Mouse (Mus musculus) C2C12 (cell line): ENCODE measurements around the gene Slc38a1. TPM values are rescaled to one million over a fixed set of nuclear protein-coding genes. Genes with fewer than 3 reads are reported as not detected.
"Not testable (repeated sequence)": the region's sequence is repeated elsewhere in the genome, so short reads cannot be mapped to it uniquely, and the experiment has no call there.

Experiments
- H3K27me3 ChIP-seq: one replicate; pipeline ENCODE4 v1.6.1; 2011; ENCODE audit not compliant: control insufficient read depth, insufficient read depth, insufficient read length
- H3K36me3 ChIP-seq: one replicate; pipeline ENCODE4 v1.6.1; 2011; ENCODE audit not compliant: control insufficient read depth, insufficient read depth
- H3K4me3 ChIP-seq: one replicate; pipeline ENCODE4 v1.5.1; 2011; ENCODE audit warnings: mild to moderate bottlenecking, control low read depth; ENCODE audit not compliant: poor library complexity, insufficient read depth, severe bottlenecking
- H3K79me2 ChIP-seq: one replicate; pipeline ENCODE4 v1.6.1; 2011; ENCODE audit not compliant: control insufficient read depth, insufficient read depth
- H3K79me3 ChIP-seq: one replicate; pipeline ENCODE4 v1.6.1; 2011; ENCODE audit warnings: low read depth, control low read depth
- H3ac ChIP-seq: one replicate; pipeline ENCODE3; 2011; ENCODE audit warnings: low read depth; ENCODE audit not compliant: control insufficient read depth, insufficient read length
- CEBPB ChIP-seq: IDR thresholded peaks from one replicate; pipeline ENCODE4 v1.6.1; 2011; ENCODE audit warnings: low read depth, mild to moderate bottlenecking, control low read depth, moderate library complexity
- CTCF ChIP-seq: IDR thresholded peaks from one replicate; pipeline ENCODE4 v1.5.1; 2011; ENCODE audit not compliant: control insufficient read depth, insufficient read depth, insufficient read length
- FOSL1 ChIP-seq: IDR thresholded peaks from one replicate; pipeline ENCODE4 v1.8.0; 2011; ENCODE audit warnings: mild to moderate bottlenecking, low read length; ENCODE audit not compliant: poor library complexity, insufficient read depth, severe bottlenecking
- MAX ChIP-seq: IDR thresholded peaks from one replicate; pipeline ENCODE4 v1.6.1; 2011; ENCODE audit warnings: mild to moderate bottlenecking, control low read depth
- MYOD1 ChIP-seq: IDR thresholded peaks from one replicate; pipeline ENCODE4 v1.6.1; 2011; ENCODE audit warnings: low read depth; ENCODE audit not compliant: control insufficient read depth, insufficient read length
- MYOG ChIP-seq: IDR thresholded peaks from one replicate; pipeline ENCODE4 v1.6.1; 2011; ENCODE audit not compliant: control insufficient read depth, insufficient read length; ENCODE audit errors: extremely low read depth
- USF1 ChIP-seq: IDR thresholded peaks from one replicate; pipeline ENCODE4 v1.6.1; 2011; ENCODE audit warnings: low read depth, mild to moderate bottlenecking, control low read depth, moderate library complexity
- polyA plus RNA-seq: library from polyadenylated mRNA; unstranded; fragments of >200 nt; fragmentation: generic; extraction: Trizol; gene quantifications from one replicate; pipeline ENCODE4 v1.2.1, GENCODE M21; 2012; ENCODE audit warnings: missing spikeins

The Slc38a1 gene
- polyA plus RNA-seq, 1 experiment, result 31.8 TPM

DNA sequence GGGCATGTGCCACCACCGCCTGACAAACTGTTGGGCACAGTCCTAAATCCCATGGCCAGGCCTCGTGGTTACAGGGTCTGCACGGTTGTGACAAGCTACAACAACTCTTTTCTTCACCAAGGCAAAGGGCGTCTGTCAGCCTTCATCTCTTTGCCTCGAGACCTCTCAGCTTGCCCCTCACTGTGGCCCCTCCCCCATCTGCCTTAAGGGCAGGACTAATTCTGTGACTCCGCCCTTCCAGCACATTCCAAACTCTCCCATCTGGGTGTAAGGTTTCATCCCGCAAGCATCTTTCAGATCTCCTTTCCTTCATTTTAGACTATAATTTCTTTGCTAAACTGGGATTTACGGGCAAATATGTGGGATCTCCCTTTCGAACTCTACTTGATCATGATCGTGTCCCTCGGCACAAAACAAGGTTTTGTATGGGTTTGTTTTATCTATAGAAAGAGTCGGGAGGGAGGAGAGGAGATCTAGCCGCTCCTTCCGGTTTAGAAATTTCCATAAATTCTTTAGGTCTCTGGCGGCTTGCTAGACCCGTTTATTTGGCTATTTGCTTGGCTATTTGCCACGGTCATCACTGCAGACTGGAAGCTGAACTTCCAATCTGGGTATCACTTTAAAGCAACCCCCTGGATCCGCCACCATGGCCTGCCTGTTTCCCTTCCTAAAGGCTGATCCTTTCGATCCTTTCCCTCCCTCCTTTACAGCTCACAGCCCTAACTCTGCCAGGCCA, 7.9 kb downstream of the Slc38a1 start:
- Histone ChIP-seq H3K27me3 (no peaks in the 10 kb centered on the region), H3K4me3 (no peak overlapping the region), H3K79me2 (peaks cover 98% of the 10 kb centered on the region), H3ac (no peak overlapping the region), H3K79me3 (peaks cover 94% of the 10 kb centered on the region), H3K36me3 (peaks cover 58% of the 10 kb centered on the region)
- TF ChIP-seq CEBPB, result no peak
- no peak for TF ChIP-seq MYOG
- no peak for TF ChIP-seq USF1
- TF ChIP-seq CTCF, result no peak
- TF ChIP-seq MYOD1, result no peak
- TF ChIP-seq MAX, result no peak
- TF ChIP-seq FOSL1, result no peak

DNA sequence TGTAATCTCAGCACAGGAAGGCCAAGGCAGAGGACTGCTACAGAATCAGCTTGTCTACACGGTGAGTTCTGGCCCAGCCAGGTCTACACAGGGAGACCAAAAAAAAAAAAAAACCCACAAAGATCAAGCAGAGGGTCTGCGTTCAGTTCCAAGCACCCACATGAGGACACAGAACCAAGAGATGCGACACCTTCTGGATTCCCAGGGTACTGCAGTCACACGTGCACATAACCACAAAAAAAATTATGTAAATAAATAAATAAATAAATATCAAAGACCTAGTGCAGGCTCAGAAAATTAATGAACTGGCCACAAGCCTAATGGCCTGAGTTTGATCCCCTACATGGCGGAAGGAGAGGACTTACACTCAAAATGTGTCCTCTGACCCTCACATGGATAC, 10.5 kb downstream of the Slc38a1 start:
- peaks cover 51% of the 10 kb centered on the region for H3K36me3 ChIP-seq
- peaks cover 95% of the 10 kb centered on the region for H3K79me2 ChIP-seq
- H3K27me3 ChIP-seq, result no peaks in the 10 kb centered on the region
- TF ChIP-seq CEBPB (no peak), FOSL1 (no peak), MYOD1 (no peak), MAX (no peak), USF1 (no peak), CTCF (no peak), MYOG (no peak)
- peaks cover 86% of the 10 kb centered on the region for H3K79me3 ChIP-seq
- no peak overlapping the region for H3ac ChIP-seq
- no peak overlapping the region for H3K4me3 ChIP-seq

DNA sequence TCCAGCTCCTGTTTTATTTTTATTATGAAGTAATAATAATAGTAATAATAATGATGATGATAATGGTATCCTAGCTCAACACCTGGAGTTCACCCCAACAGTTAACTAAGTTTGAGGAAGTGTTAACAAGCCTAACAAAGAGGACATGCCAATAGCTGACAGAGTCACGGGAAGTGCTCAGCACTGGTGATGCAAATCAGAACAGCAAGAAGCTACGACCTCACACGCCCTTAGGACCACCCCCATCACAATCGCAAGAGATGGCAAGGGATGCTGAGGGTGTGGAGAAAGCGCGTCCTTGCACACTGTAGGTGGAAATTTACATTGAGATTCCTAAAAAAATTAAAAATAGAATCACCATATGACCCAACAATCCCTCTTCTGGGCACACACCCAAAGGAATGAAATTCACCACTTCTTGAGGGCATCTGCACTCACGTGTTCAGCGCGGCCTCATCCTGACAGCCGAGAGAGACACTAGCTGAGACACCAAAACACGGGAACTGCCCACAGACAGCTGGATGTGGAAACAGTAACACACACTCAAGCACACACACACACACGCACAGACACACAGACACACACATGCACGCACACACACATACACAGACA, 11.5 kb downstream of the Slc38a1 start:
- H3K36me3 ChIP-seq, result peaks cover 42% of the 10 kb centered on the region

DNA sequence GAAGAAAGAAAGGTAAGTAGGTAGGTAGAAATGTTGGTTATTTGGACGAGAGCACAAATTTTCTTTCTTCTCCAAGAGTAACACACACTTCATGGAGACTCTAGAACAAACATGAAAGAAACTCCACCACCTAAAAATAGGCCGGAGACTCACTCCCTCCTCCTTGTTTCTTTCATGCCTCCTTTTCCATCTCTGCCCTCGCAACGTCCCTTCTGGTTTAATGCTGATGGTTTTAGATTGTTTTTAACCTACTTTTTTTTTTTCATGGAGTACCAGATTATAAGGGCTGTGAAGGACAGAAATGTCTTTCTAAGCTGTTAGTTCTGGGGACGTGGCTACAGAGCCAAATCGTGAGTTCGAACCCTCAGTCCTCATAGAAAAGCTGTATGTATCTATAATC, 14.5 kb downstream of the Slc38a1 start:
- Histone ChIP-seq H3ac (no peak overlapping the region), H3K79me2 (peaks cover 92% of the 10 kb centered on the region), H3K27me3 (no peaks in the 10 kb centered on the region), H3K79me3 (peaks cover 65% of the 10 kb centered on the region), H3K36me3 (peaks cover 37% of the 10 kb centered on the region), H3K4me3 (no peak overlapping the region)
- TF ChIP-seq MYOD1, result no peak
- TF ChIP-seq USF1, result no peak
- no peak for TF ChIP-seq CTCF
- TF ChIP-seq MYOG, result no peak
- TF ChIP-seq CEBPB, result no peak
- no peak for TF ChIP-seq MAX
- TF ChIP-seq FOSL1, result no peak

More for the DNA sequence above, 11.5 kb downstream of the Slc38a1 start:
- TF ChIP-seq MYOD1 (no peak), MYOG (no peak), CEBPB (no peak), USF1 (peak; percentile 8), MAX (no peak)
- Histone ChIP-seq H3K4me3 (no peak overlapping the region), H3ac (no peak overlapping the region), H3K79me2 (peaks cover 95% of the 10 kb centered on the region), H3K27me3 (no peaks in the 10 kb centered on the region), H3K79me3 (peaks cover 86% of the 10 kb centered on the region)

DNA sequence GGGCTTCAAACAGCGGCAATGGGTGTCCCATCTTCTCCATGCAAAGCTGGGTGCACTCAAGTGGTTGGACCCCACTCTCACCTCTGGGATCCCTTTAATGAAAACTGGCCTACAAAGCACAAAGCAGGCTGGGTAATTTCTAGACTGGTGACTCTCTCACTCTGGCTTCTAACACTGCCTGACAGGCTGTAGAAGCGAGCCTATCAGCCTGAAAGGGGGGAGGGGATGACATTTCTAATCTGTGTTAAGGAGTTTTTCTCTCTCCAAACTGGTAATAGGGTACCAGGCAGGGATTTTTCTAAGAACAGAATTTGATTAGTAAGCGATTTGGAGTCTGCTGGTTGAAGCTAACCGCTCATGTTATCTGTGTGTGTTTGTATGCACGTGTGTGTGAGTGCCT, 15.8 kb downstream of the Slc38a1 start:
- no peak overlapping the region for H3ac ChIP-seq
- H3K27me3 ChIP-seq, result no peaks in the 10 kb centered on the region
- peaks cover 88% of the 10 kb centered on the region for H3K79me2 ChIP-seq
- peaks cover 53% of the 10 kb centered on the region for H3K79me3 ChIP-seq
- H3K4me3 ChIP-seq, result no peak overlapping the region
- TF ChIP-seq USF1 (no peak), CEBPB (no peak), FOSL1 (no peak), MYOD1 (no peak), CTCF (no peak), MYOG (no peak), MAX (no peak)
- H3K36me3 ChIP-seq, result peaks cover 39% of the 10 kb centered on the region

DNA sequence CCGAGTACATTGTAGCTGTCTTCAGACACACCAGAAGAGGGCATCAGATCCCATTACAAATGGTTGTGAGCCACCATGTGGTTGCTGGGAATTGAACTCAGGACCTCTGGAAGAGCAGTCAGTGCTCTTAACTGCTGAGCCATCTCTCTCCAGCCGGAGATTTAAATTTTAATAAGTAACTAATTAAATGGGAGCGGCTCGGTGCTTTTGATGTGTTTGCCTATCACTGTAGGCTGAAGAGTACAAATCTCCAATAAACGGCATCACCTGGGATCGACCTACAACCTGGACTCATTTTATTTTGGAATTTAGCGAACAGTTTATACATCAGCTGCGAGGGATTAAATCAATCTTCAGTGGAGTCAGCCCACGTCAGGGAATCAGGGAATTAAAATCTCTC, 17.7 kb downstream of the Slc38a1 start:
- Histone ChIP-seq H3K36me3 (peaks cover 40% of the 10 kb centered on the region), H3K79me2 (peaks cover 88% of the 10 kb centered on the region), H3K79me3 (peaks cover 43% of the 10 kb centered on the region)
- H3K4me3 ChIP-seq, H3ac ChIP-seq, H3K27me3 ChIP-seq: not testable (repeated sequence)
